In genomic region chr7:135660314-135660713, GRCm38 (mm10) we compare ENCODE assay signal across 19 mouse cellular contexts. TPM values are rescaled to one million over a fixed set of nuclear protein-coding genes. Genes with fewer than 3 reads are reported as not detected.
DNase-seq lines count a peak whose midpoint lies in the region; ATAC-seq and TF ChIP-seq lines count a peak whose summit lies in the region.
"Had no signal": no experiment of that assay in that cellular context is flagged by ENCODE, and none has a peak within 500 bp of the region (broad histone marks: within the 10 kb centered on the region; RNA-seq: fewer than 3 reads in every experiment).

No protein-coding gene starts in this region.

- POLR2A ChIA-PET in Patski (lab: Charles Lee) = interaction anchor here (0.5 kb wide), 1 partner anchor 551 kb away, joined by 3 read pairs; no protein-coding TSS in a partner anchor

- H3K27me3 ChIP-seq in Patski = no peaks in the 10 kb centered on the region
- H3K27me3 ChIP-seq: CH12.LX had no signal

- DNase-seq in Patski (ENCODE audit: low read depth, low spot score) = peak; percentile 51
- peak; percentile 94 for DNase-seq in fat pad, adult 2 months (ENCODE audit: extremely low read depth, low read depth, low spot score)
- peak; percentile 77 for DNase-seq in gonadal fat pad, adult 2 months (ENCODE audit: low read depth)
- no peak for DNase-seq in left cerebral cortex, adult 2 months (ENCODE audit: extremely low spot score in 1 of 2, low spot score in 2 of 2)
- no peak for DNase-seq in lung, postnatal 4 days
- DNase-seq in lung, adult 18-20 months = no peak
- DNase-seq: adrenal gland, adult 8-10 months; adrenal gland, postnatal 10 days; adrenal gland, postnatal 14 days; adrenal gland, postnatal 25 days; adrenal gland, postnatal 36 days; B cell, adult 2 months; cerebellum, adult 11 months; cerebellum, adult 11-12 months; cerebellum, adult 18-20 months; cerebellum, adult 2 months had no signal

- no peak for TF ChIP-seq CTCF in Patski (IDR thresholded peaks at IDR 0.05)
- TF ChIP-seq CTCF in left cerebral cortex, adult 2 months (IDR thresholded peaks at IDR 0.05) = no peak

- in situ Hi-C loops in Patski (cut with MboI; ENCODE audit: low pct_unique_long_range_greater_than_20kb) = loop anchor here (10.0 kb wide), 1 partner anchor 266 kb away; no protein-coding TSS in a partner anchor

- ATAC-seq in Patski = peak; percentile 17
- ATAC-seq: activated CD4-positive, CD25-positive, alpha-beta regulatory T cell, adult 4 months; CD4-positive, CD25-positive, alpha-beta regulatory T cell, adult 4 months had no signal

- intact Hi-C loops in left cerebral cortex, adult 2 months (cut with DNase I) = loop anchor here (10.0 kb wide), 1 partner anchor 256 kb away; no protein-coding TSS in a partner anchor

- CTCF ChIA-PET in Patski (lab: Charles Lee) = interaction anchor here (1.0 to 1.6 kb wide), 7 partner anchors 18 to 123 kb away, joined by 3 to 7 read pairs (median 4); partner anchors contain the start of gene Ptpre

- no peak overlapping the region for H3K27ac ChIP-seq in left cerebral cortex, adult 2 months

- no peak overlapping the region for H3K4me3 ChIP-seq in left cerebral cortex, adult 2 months

RNA-seq across cellular contexts. Expression of gene Mki67, which starts 55.8 kb away (rescaled TPM):
- 39.6 TPM for polyA plus RNA-seq in Patski (2021)
- 0.65 and 0.74 TPM in 2 replicates for polyA plus RNA-seq in gonadal fat pad, adult 2 months (2012; rRNA removed)
- under 1 TPM; 0.35 to 0.41 TPM for total RNA-seq in left cerebral cortex, adult 2 months (2021)

Comparison
In these comparisons a context has a peak if more than half of its experiments do, and no peak if none do; other contexts are left out.
1. DNase-seq: peak in Patski (single experiment), fat pad, adult 2 months (single experiment) and gonadal fat pad, adult 2 months (single experiment); none in left cerebral cortex, adult 2 months (0 of 2), lung, postnatal 4 days (0 of 2) and lung, adult 18-20 months (0 of 2).
2. RNA of gene Mki67, which starts 55.8 kb away (polyA plus RNA-seq): 39.6 TPM in Patski (single experiment); 0.65 to 0.74 TPM in gonadal fat pad, adult 2 months; every median in the first group is over 10 times any median in the second.